Mouse (Mus musculus) mesoderm, embryonic 11.5 days (tissue): ENCODE measurements around the gene Clmp.
A peak's percentile ranks its signal among the peaks of the same experiment; 100 is the strongest.

Experiments
- DNase-seq: peaks from one replicate; pipeline ENCODE4 v3.0.0-alpha.2; 2012; ENCODE audit warnings: low read depth, low spot score

The Clmp gene

GRCm38 (mm10) chr9:40685801-40686420 lies at the start of gene Clmp:
TSS of gene Clmp (plus strand) at chr9:40685962.
- DNase-seq: peak; percentile 69

GRCm38 (mm10) chr9:40636054-40636453 lies 49.7 kb upstream of the Clmp start:
- peak; percentile 63 for DNase-seq

GRCm38 (mm10) chr9:40637705-40638393 lies 47.9 kb upstream of the Clmp start:
- no peak for DNase-seq

- DNase-seq: peak; percentile 79
Observed at GRCm38 (mm10) chr9:40638394-40639049, 47.2 kb upstream of the Clmp start.

GRCm38 (mm10) chr9:40639536-40640187 lies 46.1 kb upstream of the Clmp start:
- no peak for DNase-seq

GRCm38 (mm10) chr9:40641318-40641717 lies 44.4 kb upstream of the Clmp start:
- DNase-seq: no peak

GRCm38 (mm10) chr9:40642470-40643220 lies 43.1 kb upstream of the Clmp start:
- DNase-seq: no peak

- DNase-seq: no peak
Observed at GRCm38 (mm10) chr9:40649444-40649843, 36.3 kb upstream of the Clmp start.

GRCm38 (mm10) chr9:40649983-40650382 lies 35.8 kb upstream of the Clmp start:
- no peak for DNase-seq

- DNase-seq: no peak
Observed at GRCm38 (mm10) chr9:40651239-40651859, 34.4 kb upstream of the Clmp start.

- DNase-seq: no peak
Observed at GRCm38 (mm10) chr9:40652757-40653156, 33.0 kb upstream of the Clmp start.

- DNase-seq: no peak
Observed at GRCm38 (mm10) chr9:40666190-40666803, 19.5 kb upstream of the Clmp start.

GRCm38 (mm10) chr9:40670313-40670712 lies 15.4 kb upstream of the Clmp start, which contains the start of gene Gm21915:
TSS of gene Gm21915 (plus strand) at chr9:40670613.
- DNase-seq: no peak

- peak; percentile 57 for DNase-seq
Observed at GRCm38 (mm10) chr9:40671323-40671930, 14.3 kb upstream of the Clmp start.

- no peak for DNase-seq
Observed at GRCm38 (mm10) chr9:40675203-40675958, 10.4 kb upstream of the Clmp start.

GRCm38 (mm10) chr9:40678653-40679052 lies 7.1 kb upstream of the Clmp start:
- DNase-seq: no peak

- peak; percentile 64 for DNase-seq
Observed at GRCm38 (mm10) chr9:40686421-40686899, 698 bp downstream of the Clmp start.

- DNase-seq: no peak
Observed at GRCm38 (mm10) chr9:40687053-40687452, 1.3 kb downstream of the Clmp start.

- DNase-seq: no peak
Observed at GRCm38 (mm10) chr9:40687553-40687952, 1.8 kb downstream of the Clmp start.
